Mouse (Mus musculus) left cerebral cortex, adult 8-10 months (tissue): ENCODE results near the gene Calml3. TPM values are rescaled to one million over a fixed set of nuclear protein-coding genes. Genes with fewer than 3 reads are reported as not detected.

Experiments used
- total RNA-seq, 4 experiments: library from RNA; stranded (reverse); gene quantifications; 2 replicates each; pipeline ENCODE4 v1.2.4; 2022

The Calml3 gene
- total RNA-seq, 4 experiments from 2014 or later = 0.35 TPM; not detected in 3

Other genes starting within 250 kb of the Calml3 start
- gene Fam208b, start 193.2 kb downstream of the Calml3 start, total RNA-seq = 10 to 100 TPM; 24.8 to 28.9 (median 25.6) TPM
- 10 to 100 TPM; 41.9 to 50.4 (median 47.5) TPM for gene Asb13, start 170.3 kb downstream of the Calml3 start, total RNA-seq
- gene Calm4, start 33.4 kb upstream of the Calml3 start, total RNA-seq = not detected
- gene Calm5, start 49.9 kb upstream of the Calml3 start, total RNA-seq = not detected
- gene Net1, start 113.9 kb upstream of the Calml3 start, total RNA-seq = 10 to 100 TPM; 34.6 to 65.6 (median 55.6) TPM
- not detected for gene Tubal3, start 114.0 kb upstream of the Calml3 start, total RNA-seq
- under 1 TPM in 2 of 4 experiments, not detected in 2; 0.86 to 0.89 TPM for gene Ucn3, start 141.0 kb upstream of the Calml3 start, total RNA-seq
- gene Akr1c14, start 244.7 kb upstream of the Calml3 start, total RNA-seq = 1 to 10 TPM; 1.0 to 3.8 (median 2.2) TPM